Mouse (Mus musculus) limb, embryonic 11.5 days (tissue): Measurements from ENCODE around the gene Slc15a1. TPM values are rescaled to one million over a fixed set of nuclear protein-coding genes. Genes with fewer than 3 reads are reported as not detected.

ENCODE experiments used
- ATAC-seq: fragments of 200-750 bp; cut with Nextera tagmentation; 2 replicates; pipeline ENCODE4 v1.8.0; 2017; ENCODE audit warnings: low read depth; ENCODE audit not compliant: insufficient number of reproducible peaks, low FRiP score, low TSS enrichment
- DNase-seq: peaks from one replicate; pipeline ENCODE4 v3.0.0-alpha.2; 2015; ENCODE audit warnings: low spot score
- H3K27ac ChIP-seq: fragments of 300-500 bp; sonication (generic); replicated peaks from 2 replicates; pipeline ENCODE4 v1.5.1; 2014; ENCODE audit warnings: low read depth, mild to moderate bottlenecking, low read length
- H3K27me3 ChIP-seq: fragments of 300-500 bp; sonication (generic); 2 replicates; pipeline ENCODE4 v1.6.1; 2014; ENCODE audit warnings: mild to moderate bottlenecking, low read length, mixed read lengths; ENCODE audit not compliant: control insufficient read depth, insufficient read depth
- H3K36me3 ChIP-seq: fragments of 300-500 bp; sonication (generic); 2 replicates; pipeline ENCODE4 v1.6.1; 2014; ENCODE audit warnings: mild to moderate bottlenecking, low read length, moderate library complexity, mixed read lengths; ENCODE audit not compliant: control insufficient read depth, insufficient read depth
- H3K4me1 ChIP-seq: fragments of 300-500 bp; sonication (generic); 2 replicates; pipeline ENCODE4 v1.6.1; 2014; ENCODE audit warnings: low read length, mixed read lengths; ENCODE audit not compliant: control insufficient read depth, insufficient read depth
- H3K4me2 ChIP-seq: fragments of 300-500 bp; sonication (generic); 2 replicates; pipeline ENCODE4 v1.6.1; 2014; ENCODE audit warnings: low read depth, mild to moderate bottlenecking, moderate library complexity; ENCODE audit not compliant: severe bottlenecking
- H3K4me3 ChIP-seq: fragments of 300-500 bp; sonication (generic); 2 replicates; pipeline ENCODE4 v1.5.1; 2014; ENCODE audit warnings: low read depth, low read length
- H3K9ac ChIP-seq: fragments of 300-500 bp; sonication (generic); 2 replicates; pipeline ENCODE4 v1.6.1; 2014; ENCODE audit warnings: mild to moderate bottlenecking, low read length
- H3K9me3 ChIP-seq: fragments of 300-500 bp; sonication (generic); 2 replicates; pipeline ENCODE4 v1.6.1; 2016; ENCODE audit warnings: low read length; ENCODE audit not compliant: control insufficient read depth
- WGBS: fragments of 180-500 bp; shearing (Covaris S2); extraction: QIAGEN DNeasy Blood & Tissue Kit; methylation state at CpG from one replicate; pipeline ENCODE4 v1.1.7; 2014; 5-methylcytosine and 5-hydroxymethylcytosine counted together
- polyA plus RNA-seq: library from polyadenylated mRNA; unstranded; fragments of >200 nt; fragmentation: Nextera tagmentation; extraction: Ambion mirVana; gene quantifications from 2 replicates; pipeline ENCODE4 v1.2.1, GENCODE M21; 2014

Slc15a1 gene
- polyA plus RNA-seq, 1 experiment from 2014 or later, result not detected

GRCm38 (mm10) chr14:121484436-121484835, 20.6 kb downstream of the Slc15a1 start:
- Histone ChIP-seq H3K9me3 (no peaks in the 10 kb centered on the region), H3K9ac (no peak overlapping the region), H3K4me3 (no peak overlapping the region), H3K4me1 (no peaks in the 10 kb centered on the region), H3K4me2 (no peak overlapping the region), H3K27ac (no peak overlapping the region), H3K36me3 (no peaks in the 10 kb centered on the region), H3K27me3 (no peaks in the 10 kb centered on the region)
- DNase-seq (no peak), ATAC-seq (no peak)
- WGBS, result 91% methylated on average over 3 of the region's 3 CpGs

GRCm38 (mm10) chr14:121482181-121482580, 22.9 kb downstream of the Slc15a1 start:
- no peaks in the 10 kb centered on the region for H3K27me3 ChIP-seq
- DNase-seq (no peak), ATAC-seq (no peak)
- H3K9me3 ChIP-seq, result no peaks in the 10 kb centered on the region
- no peak overlapping the region for H3K27ac ChIP-seq
- H3K4me2 ChIP-seq, result no peak overlapping the region
- WGBS, result 78% methylated on average over 7 of the region's 7 CpGs
- no peak overlapping the region for H3K9ac ChIP-seq
- H3K36me3 ChIP-seq, result no peaks in the 10 kb centered on the region
- no peaks in the 10 kb centered on the region for H3K4me1 ChIP-seq
- no peak overlapping the region for H3K4me3 ChIP-seq

GRCm38 (mm10) chr14:121481591-121481990, 23.5 kb downstream of the Slc15a1 start:
- ATAC-seq, result no peak
- no peak for DNase-seq
- no peaks in the 10 kb centered on the region for H3K9me3 ChIP-seq
- no peak overlapping the region for H3K4me2 ChIP-seq
- WGBS, result 84% methylated on average over 2 of the region's 2 CpGs
- H3K27me3 ChIP-seq, result no peaks in the 10 kb centered on the region
- no peak overlapping the region for H3K4me3 ChIP-seq
- H3K4me1 ChIP-seq, result no peaks in the 10 kb centered on the region
- no peak overlapping the region for H3K9ac ChIP-seq
- H3K36me3 ChIP-seq, result no peaks in the 10 kb centered on the region
- H3K27ac ChIP-seq, result no peak overlapping the region

- no peaks in the 10 kb centered on the region for H3K36me3 ChIP-seq
- no peaks in the 10 kb centered on the region for H3K9me3 ChIP-seq
- H3K4me3 ChIP-seq, result no peak overlapping the region
- DNase-seq (no peak), ATAC-seq (no peak)
- no peak overlapping the region for H3K9ac ChIP-seq
- H3K4me2 ChIP-seq, result no peak overlapping the region
- no peaks in the 10 kb centered on the region for H3K4me1 ChIP-seq
- H3K27me3 ChIP-seq, result no peaks in the 10 kb centered on the region
- WGBS, result 90% methylated on average over 3 of the region's 3 CpGs
- H3K27ac ChIP-seq, result no peak overlapping the region
These were observed 26.0 kb downstream of the Slc15a1 start for GRCm38 (mm10) chr14:121479096-121479495.

GRCm38 (mm10) chr14:121477925-121478693, 26.9 kb downstream of the Slc15a1 start:
- no peak overlapping the region for H3K27ac ChIP-seq
- no peak overlapping the region for H3K4me3 ChIP-seq
- no peaks in the 10 kb centered on the region for H3K36me3 ChIP-seq
- no peaks in the 10 kb centered on the region for H3K9me3 ChIP-seq
- H3K4me1 ChIP-seq, result no peaks in the 10 kb centered on the region
- WGBS, result 87% methylated on average over 14 of the region's 14 CpGs
- H3K27me3 ChIP-seq, result no peaks in the 10 kb centered on the region
- no peak overlapping the region for H3K4me2 ChIP-seq
- H3K9ac ChIP-seq, result no peak overlapping the region
- DNase-seq (no peak), ATAC-seq (no peak)

GRCm38 (mm10) chr14:121473869-121474268, 31.2 kb downstream of the Slc15a1 start:
- no peak overlapping the region for H3K9ac ChIP-seq
- H3K27me3 ChIP-seq, result no peaks in the 10 kb centered on the region
- H3K4me2 ChIP-seq, result no peak overlapping the region
- H3K36me3 ChIP-seq, result no peaks in the 10 kb centered on the region
- DNase-seq (no peak), ATAC-seq (no peak)
- H3K9me3 ChIP-seq, result no peaks in the 10 kb centered on the region
- no peak overlapping the region for H3K27ac ChIP-seq
- H3K4me3 ChIP-seq, result no peak overlapping the region
- 73% methylated on average over 4 of the region's 4 CpGs for WGBS
- H3K4me1 ChIP-seq, result no peaks in the 10 kb centered on the region

GRCm38 (mm10) chr14:121471545-121472121, 33.4 kb downstream of the Slc15a1 start:
- Histone ChIP-seq H3K27me3 (no peaks in the 10 kb centered on the region), H3K4me1 (no peaks in the 10 kb centered on the region), H3K4me3 (no peak overlapping the region), H3K27ac (no peak overlapping the region), H3K9me3 (no peaks in the 10 kb centered on the region), H3K36me3 (no peaks in the 10 kb centered on the region), H3K4me2 (no peak overlapping the region), H3K9ac (no peak overlapping the region)
- no peak for DNase-seq
- WGBS, result 84% methylated on average over 11 of the region's 11 CpGs
- no peak for ATAC-seq

DNA sequence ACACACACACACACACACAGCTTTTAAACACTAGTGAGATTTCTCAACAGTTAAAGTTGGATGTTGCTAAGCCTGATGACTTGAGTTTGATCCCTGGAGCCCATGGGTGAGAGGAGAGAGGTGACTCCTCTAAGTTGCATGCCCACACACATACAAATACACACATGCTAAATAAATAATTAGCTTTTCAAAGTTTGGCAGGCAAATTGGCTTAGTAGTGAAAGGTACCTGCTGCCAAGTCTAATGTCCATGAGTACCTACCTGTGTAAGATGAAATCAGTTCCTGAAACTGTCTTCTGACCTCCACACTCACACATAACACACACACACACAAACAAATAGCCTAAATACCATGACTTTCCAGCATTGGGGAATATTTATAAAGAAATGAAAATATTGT, 35.5 kb downstream of the Slc15a1 start:
- no peak overlapping the region for H3K27ac ChIP-seq
- no peak overlapping the region for H3K9ac ChIP-seq
- DNase-seq (no peak), ATAC-seq (no peak)
- no peak overlapping the region for H3K4me2 ChIP-seq
- H3K9me3 ChIP-seq, result no peaks in the 10 kb centered on the region
- no peaks in the 10 kb centered on the region for H3K27me3 ChIP-seq
- H3K36me3 ChIP-seq, result no peaks in the 10 kb centered on the region
- no peak overlapping the region for H3K4me3 ChIP-seq
- H3K4me1 ChIP-seq, result no peaks in the 10 kb centered on the region
